ENCODE assay signal across 22 mouse cellular contexts in the genomic region with DNA sequence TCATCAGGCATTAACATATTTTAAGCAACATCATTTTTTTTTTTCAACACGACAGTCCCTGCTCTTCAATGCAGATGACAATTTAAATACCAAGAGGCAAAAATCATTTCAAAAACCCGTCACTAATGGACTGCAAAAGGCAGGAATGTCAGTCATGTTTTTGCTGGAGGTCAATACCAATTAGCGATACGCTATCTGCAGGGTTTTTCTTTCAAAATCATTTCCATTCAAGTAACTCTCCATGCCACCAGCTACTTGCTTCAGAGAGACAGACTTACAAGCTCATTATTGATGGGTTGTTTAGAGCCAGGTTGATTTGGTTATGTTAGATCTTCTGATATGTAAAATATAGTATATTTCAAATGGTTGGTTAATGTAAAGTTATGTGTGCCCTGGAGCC.
DNase-seq lines count a peak whose midpoint lies in the region; ATAC-seq and TF ChIP-seq lines count a peak whose summit lies in the region.
"Had no signal": no experiment of that assay in that cellular context is flagged by ENCODE, and none has a peak within 500 bp of the region (broad histone marks: within the 10 kb centered on the region; RNA-seq: fewer than 3 reads in every experiment).

No protein-coding gene starts in this region.

- peak overlapping the region; percentile 3; the same call in 1 of the 2 replicates for H3K27ac ChIP-seq in midbrain, embryonic 13.5 days
- H3K27ac ChIP-seq in midbrain, embryonic 16.5 days (ENCODE audit: low read length), result no peak overlapping the region; the same call in 1 of the 2 replicates
- H3K27ac ChIP-seq in midbrain, embryonic 15.5 days, result peak overlapping the region; percentile 31; the same call in 1 of the 2 replicates
- H3K27ac ChIP-seq in midbrain, embryonic 10.5 days (replicated peaks), result no peak overlapping the region
- H3K27ac ChIP-seq: embryonic facial prominence, embryonic 10.5 days; embryonic facial prominence, embryonic 12.5 days; forebrain, embryonic 13.5 days; forebrain, embryonic 15.5 days had no signal

- H3K36me3 ChIP-seq in midbrain, embryonic 13.5 days, result no peaks in the 10 kb centered on the region
- H3K36me3 ChIP-seq in midbrain, embryonic 16.5 days (ENCODE audit: control insufficient read depth, insufficient read depth, low read length), result no peaks in the 10 kb centered on the region
- no peaks in the 10 kb centered on the region for H3K36me3 ChIP-seq in midbrain, embryonic 15.5 days (replicated peaks)
- H3K36me3 ChIP-seq in midbrain, embryonic 10.5 days, result no peaks in the 10 kb centered on the region
- H3K36me3 ChIP-seq: embryonic facial prominence, embryonic 10.5 days; embryonic facial prominence, embryonic 12.5 days; forebrain, embryonic 15.5 days; G1E had no signal

- no peak overlapping the region for H3K9ac ChIP-seq in midbrain, embryonic 13.5 days (replicated peaks)
- H3K9ac ChIP-seq in midbrain, embryonic 16.5 days (ENCODE audit: low read depth, low read length), result no peak overlapping the region
- no peak overlapping the region for H3K9ac ChIP-seq in midbrain, embryonic 15.5 days
- H3K9ac ChIP-seq: embryonic facial prominence, embryonic 12.5 days; forebrain, embryonic 13.5 days; forebrain, embryonic 15.5 days; forebrain, postnatal 0 days had no signal

- peaks cover 56% of the 10 kb centered on the region for H3K4me1 ChIP-seq in midbrain, embryonic 13.5 days (replicated peaks)
- H3K4me1 ChIP-seq in midbrain, embryonic 16.5 days (ENCODE audit: control insufficient read depth, insufficient read depth, low read length), result peaks cover 36% of the 10 kb centered on the region
- peaks cover 37% of the 10 kb centered on the region for H3K4me1 ChIP-seq in midbrain, embryonic 15.5 days
- peaks cover 42% of the 10 kb centered on the region for H3K4me1 ChIP-seq in midbrain, embryonic 10.5 days

- H3K27me3 ChIP-seq in midbrain, embryonic 13.5 days, result no peaks in the 10 kb centered on the region
- no peaks in the 10 kb centered on the region for H3K27me3 ChIP-seq in midbrain, embryonic 16.5 days (ENCODE audit: control insufficient read depth, insufficient read depth, low read depth, low read length)
- no peaks in the 10 kb centered on the region for H3K27me3 ChIP-seq in midbrain, embryonic 15.5 days (replicated peaks)
- H3K27me3 ChIP-seq in midbrain, embryonic 10.5 days (ENCODE audit: low read depth, poor library complexity, severe bottlenecking), result no peaks in the 10 kb centered on the region
- H3K27me3 ChIP-seq: CH12.LX; embryonic facial prominence, embryonic 12.5 days; forebrain, embryonic 13.5 days; forebrain, embryonic 15.5 days had no signal

- WGBS in midbrain, embryonic 13.5 days, result 40% methylated on average over 4 of the region's 4 CpGs
- 35% methylated on average over 4 of the region's 4 CpGs for WGBS in midbrain, embryonic 16.5 days
- WGBS in midbrain, embryonic 15.5 days, result 41% methylated on average over 4 of the region's 4 CpGs
- 76% methylated on average over 4 of the region's 4 CpGs for WGBS in midbrain, embryonic 10.5 days

- ATAC-seq in midbrain, embryonic 13.5 days, result no peak
- no peak for ATAC-seq in midbrain, embryonic 16.5 days
- ATAC-seq in midbrain, embryonic 15.5 days (replicated peaks), result no peak
- ATAC-seq: forebrain, embryonic 13.5 days; forebrain, embryonic 15.5 days; forebrain, postnatal 0 days had no signal

- H3K4me2 ChIP-seq in midbrain, embryonic 13.5 days (replicated peaks), result no peak overlapping the region
- no peak overlapping the region for H3K4me2 ChIP-seq in midbrain, embryonic 16.5 days (ENCODE audit: low read length)
- no peak overlapping the region for H3K4me2 ChIP-seq in midbrain, embryonic 15.5 days
- H3K4me2 ChIP-seq: embryonic facial prominence, embryonic 12.5 days; forebrain, embryonic 13.5 days; forebrain, embryonic 15.5 days had no signal

- no peak for TF ChIP-seq CTCF in brain, embryonic 14.5 days (IDR thresholded peaks at IDR 0.05; ENCODE audit: borderline replicate concordance, extremely low read depth, insufficient read depth, insufficient read length)

- H3K9me3 ChIP-seq in midbrain, embryonic 13.5 days, result no peaks in the 10 kb centered on the region
- H3K9me3 ChIP-seq in midbrain, embryonic 16.5 days (replicated peaks; ENCODE audit: control insufficient read depth, low read length, poor library complexity, severe bottlenecking), result no peaks in the 10 kb centered on the region
- no peaks in the 10 kb centered on the region for H3K9me3 ChIP-seq in midbrain, embryonic 15.5 days
- H3K9me3 ChIP-seq in midbrain, embryonic 10.5 days (replicated peaks), result no peaks in the 10 kb centered on the region
- H3K9me3 ChIP-seq: embryonic facial prominence, embryonic 10.5 days; embryonic facial prominence, embryonic 12.5 days; forebrain, embryonic 13.5 days; forebrain, embryonic 15.5 days had no signal

- DNase-seq in midbrain, embryonic 10.5 days (ENCODE audit: low spot score), result no peak
- DNase-seq in brain, embryonic 14.5 days (ENCODE audit: low read depth), result peak; percentile 59
- DNase-seq in retina, postnatal 1 day, result peak; percentile 43
- DNase-seq in thymus, postnatal 36 days, result no peak
- no peak for DNase-seq in cerebellum, postnatal 14 days
- DNase-seq: adrenal gland, adult 2 months; adrenal gland, postnatal 10 days; adrenal gland, postnatal 25 days; cerebellum, adult 11-12 months; cerebellum, adult 8-10 months; cerebellum, adult 9-11 months; cerebellum, postnatal 25 days; forebrain, postnatal 0 days had no signal

- no peak overlapping the region for H3K4me3 ChIP-seq in midbrain, embryonic 13.5 days (replicated peaks)
- H3K4me3 ChIP-seq in midbrain, embryonic 16.5 days (ENCODE audit: low read depth, low read length), result no peak overlapping the region
- no peak overlapping the region for H3K4me3 ChIP-seq in midbrain, embryonic 15.5 days
- H3K4me3 ChIP-seq in midbrain, embryonic 10.5 days, result no peak overlapping the region
- H3K4me3 ChIP-seq: embryonic facial prominence, embryonic 10.5 days; embryonic facial prominence, embryonic 12.5 days; forebrain, embryonic 13.5 days; forebrain, embryonic 15.5 days had no signal

- TF ChIP-seq POLR2A in brain, embryonic 14.5 days (IDR thresholded peaks at IDR 0.05; ENCODE audit: borderline replicate concordance, extremely low read depth, insufficient read depth, insufficient read length, poor library complexity, severe bottlenecking), result no peak

Comparison
In these comparisons a context has a peak if more than half of its experiments do, and no peak if none do; other contexts are left out.
1. H3K27ac ChIP-seq: peak in midbrain, embryonic 13.5 days (single experiment) and midbrain, embryonic 15.5 days (single experiment); none in midbrain, embryonic 16.5 days (single experiment) and midbrain, embryonic 10.5 days (single experiment).
2. DNase-seq: peak in brain, embryonic 14.5 days (single experiment) and retina, postnatal 1 day (single experiment); none in midbrain, embryonic 10.5 days (single experiment), thymus, postnatal 36 days (0 of 2) and cerebellum, postnatal 14 days (0 of 2).